Mouse (Mus musculus) intestine, embryonic 14.5 days (tissue): ENCODE results near the gene Rims4. TPM values are rescaled to one million over a fixed set of nuclear protein-coding genes. Genes with fewer than 3 reads are reported as not detected.

ENCODE experiments used
- ATAC-seq: fragments of 200-750 bp; cut with Nextera tagmentation; replicated peaks from 2 replicates; pipeline ENCODE4 v1.8.0; 2017; ENCODE audit warnings: low read depth, moderate number of reproducible peaks, moderate TSS enrichment, moderate library complexity; ENCODE audit not compliant: low FRiP score, low TSS enrichment
- DNase-seq: peaks from one replicate; pipeline ENCODE4 v3.0.0-alpha.2; 2018; ENCODE audit warnings: low spot score
- H3K27ac ChIP-seq: fragments of 300-500 bp; sonication (generic); 2 replicates; pipeline ENCODE4 v1.5.1; 2014; ENCODE audit warnings: low read depth, mild to moderate bottlenecking, control low read depth
- H3K27me3 ChIP-seq: fragments of 300-500 bp; sonication (generic); replicated peaks from 2 replicates; pipeline ENCODE4 v1.6.1; 2014; ENCODE audit warnings: low read length, control low read depth; ENCODE audit not compliant: control insufficient read depth, insufficient read depth
- H3K36me3 ChIP-seq: fragments of 300-500 bp; sonication (generic); 2 replicates; pipeline ENCODE4 v1.6.1; 2014; ENCODE audit warnings: low read length, control low read depth; ENCODE audit not compliant: control insufficient read depth, insufficient read depth
- H3K4me1 ChIP-seq: fragments of 300-500 bp; sonication (generic); replicated peaks from 2 replicates; pipeline ENCODE4 v1.6.1; 2014; ENCODE audit warnings: low read length, control low read depth, mixed read lengths; ENCODE audit not compliant: control insufficient read depth, insufficient read depth
- H3K4me2 ChIP-seq: fragments of 300-500 bp; sonication (generic); 2 replicates; pipeline ENCODE4 v1.6.1; 2014; ENCODE audit warnings: low read length
- H3K4me3 ChIP-seq: fragments of 300-500 bp; sonication (generic); 2 replicates; pipeline ENCODE4 v1.5.1; 2014; ENCODE audit warnings: low read depth, low read length, control low read depth, mixed read lengths
- H3K9ac ChIP-seq: fragments of 300-500 bp; sonication (generic); 2 replicates; pipeline ENCODE4 v1.6.1; 2014; ENCODE audit warnings: mild to moderate bottlenecking, low read length
- H3K9me3 ChIP-seq: fragments of 300-500 bp; sonication (generic); 2 replicates; pipeline ENCODE4 v1.6.1; 2016; ENCODE audit warnings: low read length, control low read depth; ENCODE audit not compliant: control insufficient read depth
- WGBS: fragments of 180-500 bp; shearing (Covaris S2); extraction: QIAGEN DNeasy Blood & Tissue Kit; methylation state at CpG from one replicate; pipeline ENCODE4 v1.1.7; 2014; 5-methylcytosine and 5-hydroxymethylcytosine counted together
- polyA plus RNA-seq: library from polyadenylated mRNA; unstranded; fragments of >200 nt; fragmentation: Nextera tagmentation; extraction: Ambion mirVana; gene quantifications from 2 replicates; pipeline ENCODE4 v1.2.1, GENCODE M21; 2014

Rims4 gene
- polyA plus RNA-seq, 1 experiment from 2014 or later = 0.30 TPM

- Histone ChIP-seq H3K4me1 (0 out of 2 replicates have a peak, but pooled peaks cover 4% of the 10 kb centered on the region), H3K27me3 (no peaks in the 10 kb centered on the region), H3K4me2 (no peak overlapping the region), H3K27ac (no peak overlapping the region), H3K36me3 (no peaks in the 10 kb centered on the region), H3K9me3 (no peaks in the 10 kb centered on the region), H3K4me3 (no peak overlapping the region), H3K9ac (no peak overlapping the region)
- WGBS = 73% methylated on average over 7 of the region's 7 CpGs
- ATAC-seq (no peak), DNase-seq (no peak)
Measured at GRCm38 (mm10) chr2:163901043-163901442, 17.4 kb downstream of the Rims4 start.

DNA sequence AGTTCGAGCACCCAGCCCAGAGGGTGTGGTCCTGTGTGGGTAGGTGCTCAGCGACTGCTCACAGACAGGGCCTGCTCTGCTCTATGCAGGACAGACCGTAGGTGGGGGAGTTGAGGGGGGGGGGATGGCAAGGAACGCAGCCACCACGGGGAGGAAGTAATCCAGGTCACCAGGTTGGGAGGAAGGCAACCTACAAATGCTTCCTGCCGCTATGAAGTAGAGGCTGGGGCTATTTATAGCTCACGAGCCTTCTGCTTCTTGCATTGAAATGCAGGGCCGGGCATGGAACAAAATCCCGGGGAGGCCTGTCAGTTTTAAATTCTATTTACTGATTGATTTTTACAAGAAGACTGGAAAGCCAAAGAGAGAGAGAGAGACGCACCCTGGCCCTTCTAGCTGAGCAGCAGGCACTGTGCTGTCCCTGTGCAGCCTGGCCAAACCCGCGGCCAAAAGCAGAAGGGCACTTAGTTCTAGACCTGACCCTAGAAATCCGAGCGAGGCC, 18.5 kb downstream of the Rims4 start:
- no peak for ATAC-seq

GRCm38 (mm10) chr2:163897988-163898535, 20.4 kb downstream of the Rims4 start:
- ATAC-seq (no peak), DNase-seq (no peak)
- no peak overlapping the region for H3K4me2 ChIP-seq
- H3K4me1 ChIP-seq = 0 out of 2 replicates have a peak, but pooled peaks cover 4% of the 10 kb centered on the region
- H3K27me3 ChIP-seq = no peaks in the 10 kb centered on the region
- no peaks in the 10 kb centered on the region for H3K9me3 ChIP-seq
- 75% methylated on average over 7 of the region's 7 CpGs for WGBS
- H3K4me3 ChIP-seq = no peak overlapping the region
- no peak overlapping the region for H3K9ac ChIP-seq
- no peak overlapping the region for H3K27ac ChIP-seq
- no peaks in the 10 kb centered on the region for H3K36me3 ChIP-seq

More for the DNA sequence above, 18.5 kb downstream of the Rims4 start:
- H3K27me3 ChIP-seq = no peaks in the 10 kb centered on the region
- WGBS = 38% methylated on average over 14 of the region's 14 CpGs
- H3K36me3 ChIP-seq = no peaks in the 10 kb centered on the region
- H3K9ac ChIP-seq = no peak overlapping the region
- DNase-seq = no peak
- H3K4me2 ChIP-seq = no peak overlapping the region
- H3K4me1 ChIP-seq = 0 out of 2 replicates have a peak, but pooled peaks cover 4% of the 10 kb centered on the region
- no peaks in the 10 kb centered on the region for H3K9me3 ChIP-seq
- H3K4me3 ChIP-seq = no peak overlapping the region
- no peak overlapping the region for H3K27ac ChIP-seq

- WGBS = 91% methylated on average over 7 of the region's 7 CpGs
- DNase-seq (no peak), ATAC-seq (no peak)
- no peaks in the 10 kb centered on the region for H3K36me3 ChIP-seq
- H3K27me3 ChIP-seq = no peaks in the 10 kb centered on the region
- H3K9me3 ChIP-seq = no peaks in the 10 kb centered on the region
- no peak overlapping the region for H3K4me3 ChIP-seq
- H3K4me1 ChIP-seq = 0 out of 2 replicates have a peak, but pooled peaks cover 4% of the 10 kb centered on the region
- H3K27ac ChIP-seq = no peak overlapping the region
- no peak overlapping the region for H3K4me2 ChIP-seq
- no peak overlapping the region for H3K9ac ChIP-seq
Measured at GRCm38 (mm10) chr2:163897026-163897425, 21.5 kb downstream of the Rims4 start.

GRCm38 (mm10) chr2:163895156-163895555, 23.3 kb downstream of the Rims4 start:
- DNase-seq = no peak
- H3K27ac ChIP-seq = no peak overlapping the region
- H3K27me3 ChIP-seq = no peaks in the 10 kb centered on the region
- no peaks in the 10 kb centered on the region for H3K9me3 ChIP-seq
- no peaks in the 10 kb centered on the region for H3K36me3 ChIP-seq
- 0 out of 2 replicates have a peak, but pooled peaks cover 3% of the 10 kb centered on the region for H3K4me1 ChIP-seq
- H3K4me2 ChIP-seq = no peak overlapping the region
- 29% methylated on average over 2 of the region's 2 CpGs for WGBS
- no peak overlapping the region for H3K4me3 ChIP-seq
- H3K9ac ChIP-seq = no peak overlapping the region
- ATAC-seq = no peak

DNA sequence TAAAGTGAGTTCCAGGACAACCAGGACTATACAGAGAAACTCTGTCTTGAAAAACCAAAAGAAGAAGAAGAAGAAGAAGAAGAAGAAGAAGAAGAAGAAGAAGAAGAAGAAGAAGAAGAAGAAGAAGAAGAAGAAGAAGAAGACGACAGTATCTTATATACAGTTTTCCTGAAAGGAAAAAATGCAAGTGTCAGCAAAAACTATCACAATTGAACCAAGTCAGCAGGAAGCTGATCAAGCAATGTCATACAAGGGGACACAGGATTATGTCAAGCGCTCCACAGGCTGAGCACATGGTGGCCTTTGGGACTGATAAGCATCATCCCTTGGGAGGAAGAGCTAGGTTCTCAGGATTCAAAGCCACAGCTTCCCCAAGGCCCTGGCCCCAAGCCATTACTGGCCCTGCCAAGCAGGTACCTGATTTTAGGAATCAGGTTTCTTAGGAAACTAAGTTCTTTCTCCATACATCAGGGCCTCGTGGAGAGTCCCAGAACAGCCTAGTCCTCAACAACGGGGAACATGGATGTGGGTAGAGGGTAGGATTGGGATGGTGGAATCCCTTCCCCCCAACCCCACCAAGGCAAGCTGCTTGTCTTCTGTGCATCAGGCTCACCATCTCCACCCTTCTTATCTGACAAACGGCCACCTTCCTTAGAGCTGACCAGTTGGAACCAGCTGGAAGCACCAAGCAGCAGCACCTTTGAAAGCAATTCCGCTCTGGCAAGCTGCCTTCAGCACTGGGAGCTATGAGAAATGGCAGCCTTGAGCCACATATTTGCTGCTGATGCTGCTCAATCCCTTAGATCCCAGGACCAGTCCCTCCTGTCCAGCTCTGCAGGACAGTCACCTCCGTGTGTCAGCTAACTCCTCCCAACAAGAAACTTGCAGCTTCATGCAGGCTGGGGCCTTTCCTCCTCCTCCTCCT, 24.8 kb downstream of the Rims4 start:
- 60% methylated on average over 7 of the region's 7 CpGs for WGBS
- ATAC-seq = no peak
- no peak overlapping the region for H3K27ac ChIP-seq

DNA sequence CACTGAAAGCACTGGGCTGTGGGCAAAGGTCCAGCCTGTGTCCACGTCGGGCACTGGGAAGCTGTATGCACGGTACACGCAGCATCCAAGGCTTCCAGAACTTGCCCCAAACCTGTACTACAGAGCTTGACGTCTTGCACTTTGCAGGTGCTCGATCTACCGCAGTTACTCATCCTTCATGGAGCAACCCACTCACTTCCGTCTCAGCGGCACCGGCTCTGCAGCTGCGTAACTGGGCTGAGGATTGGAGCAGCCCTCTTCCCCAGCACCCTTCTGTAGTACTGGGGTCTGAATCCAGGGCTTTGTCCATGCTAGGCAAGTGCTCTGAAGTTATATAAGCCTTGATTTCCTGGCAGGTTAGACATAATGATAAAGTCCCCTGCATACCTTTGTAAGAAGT, 27.2 kb downstream of the Rims4 start:
- H3K9ac ChIP-seq = no peak overlapping the region
- no peak overlapping the region for H3K4me2 ChIP-seq
- no peak overlapping the region for H3K27ac ChIP-seq
- DNase-seq (no peak), ATAC-seq (no peak)
- H3K4me1 ChIP-seq = no peaks in the 10 kb centered on the region
- no peak overlapping the region for H3K4me3 ChIP-seq
- no peaks in the 10 kb centered on the region for H3K27me3 ChIP-seq
- no peaks in the 10 kb centered on the region for H3K36me3 ChIP-seq
- H3K9me3 ChIP-seq = no peaks in the 10 kb centered on the region
- WGBS = 92% methylated on average over 11 of the region's 11 CpGs

More for the DNA sequence above, 24.8 kb downstream of the Rims4 start:
- no peaks in the 10 kb centered on the region for H3K9me3 ChIP-seq
- no peak overlapping the region for H3K4me2 ChIP-seq
- no peak for DNase-seq
- no peak overlapping the region for H3K9ac ChIP-seq
- H3K4me1 ChIP-seq = no peaks in the 10 kb centered on the region
- H3K4me3 ChIP-seq = no peak overlapping the region
- no peaks in the 10 kb centered on the region for H3K36me3 ChIP-seq
- no peaks in the 10 kb centered on the region for H3K27me3 ChIP-seq

- WGBS = 74% methylated on average over 11 of the region's 11 CpGs
- H3K27me3 ChIP-seq = no peaks in the 10 kb centered on the region
- no peaks in the 10 kb centered on the region for H3K4me1 ChIP-seq
- no peak for ATAC-seq
- no peak overlapping the region for H3K4me2 ChIP-seq
- no peak overlapping the region for H3K9ac ChIP-seq
- H3K27ac ChIP-seq = no peak overlapping the region
- H3K9me3 ChIP-seq = no peaks in the 10 kb centered on the region
- no peak for DNase-seq
- H3K36me3 ChIP-seq = no peaks in the 10 kb centered on the region
- no peak overlapping the region for H3K4me3 ChIP-seq
Measured at GRCm38 (mm10) chr2:163890586-163890985, 27.9 kb downstream of the Rims4 start.
